Mouse (Mus musculus) embryonic facial prominence, embryonic 14.5 days (tissue): ENCODE measurements around the gene Tac2. TPM values are rescaled to one million over a fixed set of nuclear protein-coding genes. Genes with fewer than 3 reads are reported as not detected.

Source experiments
- ATAC-seq: fragments of 200-750 bp; cut with Nextera tagmentation; 2 replicates; pipeline ENCODE4 v1.8.0; 2017; ENCODE audit warnings: low read depth, moderate number of reproducible peaks, moderate TSS enrichment
- DNase-seq: peaks from one replicate; pipeline ENCODE4 v3.0.0-alpha.2; 2015; ENCODE audit warnings: low spot score
- H3K27ac ChIP-seq: fragments of 300-500 bp; sonication (generic); replicated peaks from 2 replicates; pipeline ENCODE4 v1.5.1; 2014; ENCODE audit warnings: low read depth, mild to moderate bottlenecking, low read length, moderate library complexity
- H3K27me3 ChIP-seq: fragments of 300-500 bp; sonication (generic); replicated peaks from 2 replicates; pipeline ENCODE4 v1.6.1; 2014; ENCODE audit warnings: low read length; ENCODE audit not compliant: control insufficient read depth, insufficient read depth
- H3K36me3 ChIP-seq: fragments of 300-500 bp; sonication (generic); 2 replicates; pipeline ENCODE4 v1.6.1; 2014; ENCODE audit warnings: low read length, mixed read lengths; ENCODE audit not compliant: control insufficient read depth, insufficient read depth
- H3K4me1 ChIP-seq: fragments of 300-500 bp; sonication (generic); 2 replicates; pipeline ENCODE4 v1.6.1; 2014; ENCODE audit warnings: antibody characterized with exemption, low read length; ENCODE audit not compliant: control insufficient read depth, insufficient read depth
- H3K4me2 ChIP-seq: fragments of 300-500 bp; sonication (generic); 2 replicates; pipeline ENCODE4 v1.6.1; 2014; ENCODE audit warnings: low read depth, mild to moderate bottlenecking, low read length, moderate library complexity, mixed read lengths
- H3K4me3 ChIP-seq: fragments of 300-500 bp; sonication (generic); 2 replicates; pipeline ENCODE4 v1.5.1; 2014; ENCODE audit warnings: low read depth, mild to moderate bottlenecking, low read length
- H3K9ac ChIP-seq: fragments of 300-500 bp; sonication (generic); 2 replicates; pipeline ENCODE4 v1.6.1; 2014; ENCODE audit warnings: low read depth, mild to moderate bottlenecking, low read length, moderate library complexity, mixed read lengths
- H3K9me3 ChIP-seq: fragments of 300-500 bp; sonication (generic); 2 replicates; pipeline ENCODE4 v1.6.1; 2016; ENCODE audit warnings: low read length; ENCODE audit not compliant: control insufficient read depth
- WGBS: fragments of 180-500 bp; shearing (Covaris S2); extraction: QIAGEN DNeasy Blood & Tissue Kit; methylation state at CpG from one replicate; pipeline ENCODE4 v1.1.7; 2014; 5-methylcytosine and 5-hydroxymethylcytosine counted together
- polyA plus RNA-seq: library from polyadenylated mRNA; unstranded; fragments of >200 nt; fragmentation: Nextera tagmentation; extraction: Ambion mirVana; gene quantifications from 2 replicates; pipeline ENCODE4 v1.2.1, GENCODE M21; 2014

The Tac2 gene
- polyA plus RNA-seq, 1 experiment from 2014 or later: not detected

DNA sequence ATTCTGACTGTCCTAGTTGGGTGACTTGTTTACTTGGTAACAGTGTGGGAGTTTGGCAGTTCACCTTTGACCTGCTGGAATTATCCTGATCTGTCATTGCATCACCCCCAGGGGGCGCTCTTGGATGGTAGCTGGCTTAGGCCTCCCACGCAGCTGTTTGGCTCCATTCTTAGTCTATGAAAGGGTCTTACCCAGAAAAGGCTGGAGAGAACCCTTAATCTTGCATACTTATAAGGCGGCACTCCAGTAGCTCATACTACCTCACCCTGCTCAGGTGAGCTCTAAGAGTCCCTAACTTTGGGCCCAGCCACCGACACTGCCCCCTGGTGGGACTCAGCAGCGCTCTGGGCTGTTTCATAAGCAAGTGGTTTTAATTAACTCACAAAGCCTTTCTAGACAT, 20.4 kb downstream of the Tac2 start:
- DNase-seq (no peak), ATAC-seq (no peak)
- H3K27ac ChIP-seq: no peak overlapping the region
- H3K27me3 ChIP-seq: no peaks in the 10 kb centered on the region
- no peak overlapping the region for H3K4me3 ChIP-seq
- H3K9me3 ChIP-seq: no peaks in the 10 kb centered on the region
- peaks cover 8% of the 10 kb centered on the region; the same call in 1 of the 2 replicates for H3K4me1 ChIP-seq
- no peak overlapping the region for H3K9ac ChIP-seq
- H3K36me3 ChIP-seq: peaks cover 69% of the 10 kb centered on the region
- 62% methylated on average over 5 of the region's 5 CpGs for WGBS
- no peak overlapping the region for H3K4me2 ChIP-seq

DNA sequence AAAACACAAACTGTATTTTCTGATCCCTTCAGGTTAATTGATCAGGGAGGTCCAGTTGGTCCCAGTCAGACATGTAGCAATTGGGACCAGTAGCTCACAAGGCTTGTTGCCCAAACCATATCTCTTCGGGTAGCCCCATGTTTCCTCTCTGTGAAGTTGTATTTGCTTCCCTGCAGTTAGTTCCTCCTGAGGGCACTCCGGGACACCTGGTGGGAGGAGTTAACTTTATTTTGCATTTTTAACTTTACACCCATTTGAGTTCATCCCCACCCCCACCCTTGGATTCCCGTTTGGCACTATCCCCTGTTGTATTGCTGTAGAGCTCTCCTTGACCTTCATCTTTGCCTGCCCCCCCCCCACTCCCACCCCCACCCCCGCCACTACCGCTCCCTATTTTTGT, 21.6 kb downstream of the Tac2 start:
- no peak overlapping the region for H3K9ac ChIP-seq
- H3K27me3 ChIP-seq: no peaks in the 10 kb centered on the region
- ATAC-seq (no peak), DNase-seq (no peak)
- H3K4me1 ChIP-seq: 0 out of 2 replicates have a peak, but pooled peaks cover under 1% of the 10 kb centered on the region
- WGBS: 64% methylated on average over 5 of the region's 5 CpGs
- H3K27ac ChIP-seq: no peak overlapping the region
- H3K4me3 ChIP-seq: no peak overlapping the region
- H3K4me2 ChIP-seq: no peak overlapping the region
- H3K9me3 ChIP-seq: no peaks in the 10 kb centered on the region
- H3K36me3 ChIP-seq: peaks cover 69% of the 10 kb centered on the region

DNA sequence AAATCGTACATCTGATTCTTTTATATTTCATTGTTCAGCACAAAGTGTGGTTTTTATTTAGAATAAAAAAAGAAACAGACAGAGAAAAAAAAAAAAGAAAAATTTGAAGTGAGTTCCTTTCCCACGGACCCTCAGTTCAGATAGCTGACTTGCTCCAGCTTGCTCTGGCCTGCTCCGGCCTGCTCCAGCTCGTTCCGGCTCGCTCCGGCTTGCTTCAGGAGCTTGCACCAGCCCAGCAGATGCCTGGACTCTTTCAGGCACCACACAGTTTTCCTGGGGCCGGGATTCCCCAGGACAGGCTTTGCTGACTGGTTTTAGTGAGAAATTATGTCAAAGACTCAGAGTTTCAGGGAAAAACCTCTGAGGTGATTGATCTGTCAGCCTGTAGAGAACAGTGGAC, 23.0 kb downstream of the Tac2 start:
- Histone ChIP-seq H3K27ac (no peak overlapping the region), H3K9ac (no peak overlapping the region), H3K27me3 (no peaks in the 10 kb centered on the region), H3K4me2 (no peak overlapping the region), H3K4me3 (no peak overlapping the region), H3K4me1 (no peaks in the 10 kb centered on the region), H3K9me3 (no peaks in the 10 kb centered on the region), H3K36me3 (peaks cover 58% of the 10 kb centered on the region)
- WGBS: 81% methylated on average over 8 of the region's 8 CpGs
- no peak for ATAC-seq
- no peak for DNase-seq

DNA sequence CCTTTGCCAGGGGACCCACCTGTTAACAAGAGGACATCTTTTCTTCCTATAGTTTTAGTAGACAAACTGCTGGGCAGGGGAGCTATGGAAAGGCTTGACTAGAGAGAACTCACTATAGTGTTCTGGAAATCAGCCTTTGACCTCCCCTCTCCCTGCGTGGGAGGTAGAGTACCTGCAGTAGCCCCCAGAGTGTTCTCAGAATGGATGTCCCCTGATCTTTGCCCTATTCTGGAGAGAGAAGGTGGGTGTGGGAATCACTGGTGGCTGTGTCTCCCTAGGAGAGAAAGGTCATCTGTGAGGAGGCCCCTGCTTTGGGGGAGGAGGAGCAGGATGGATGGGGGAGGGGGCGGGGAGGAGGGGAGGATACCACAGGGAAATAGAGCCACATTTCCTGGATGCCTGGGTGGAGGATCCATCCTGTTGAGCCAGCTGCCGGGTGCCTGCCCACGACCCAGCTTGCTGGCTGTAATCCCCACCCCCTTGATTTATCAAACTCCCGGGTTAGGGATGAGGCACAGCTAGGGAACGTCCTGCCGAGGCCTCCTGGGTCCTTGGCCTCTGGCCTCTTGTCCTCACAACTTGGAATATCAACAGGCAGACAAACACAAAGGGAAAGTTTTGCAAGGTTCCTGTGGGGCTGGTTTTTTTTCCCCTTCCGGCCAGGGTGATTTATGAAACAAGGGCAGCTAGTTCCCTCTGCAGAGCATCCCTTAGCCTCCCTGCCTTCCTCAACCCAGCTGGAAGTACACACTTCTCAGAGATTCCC, 24.8 kb downstream of the Tac2 start:
- no peak for ATAC-seq

DNA sequence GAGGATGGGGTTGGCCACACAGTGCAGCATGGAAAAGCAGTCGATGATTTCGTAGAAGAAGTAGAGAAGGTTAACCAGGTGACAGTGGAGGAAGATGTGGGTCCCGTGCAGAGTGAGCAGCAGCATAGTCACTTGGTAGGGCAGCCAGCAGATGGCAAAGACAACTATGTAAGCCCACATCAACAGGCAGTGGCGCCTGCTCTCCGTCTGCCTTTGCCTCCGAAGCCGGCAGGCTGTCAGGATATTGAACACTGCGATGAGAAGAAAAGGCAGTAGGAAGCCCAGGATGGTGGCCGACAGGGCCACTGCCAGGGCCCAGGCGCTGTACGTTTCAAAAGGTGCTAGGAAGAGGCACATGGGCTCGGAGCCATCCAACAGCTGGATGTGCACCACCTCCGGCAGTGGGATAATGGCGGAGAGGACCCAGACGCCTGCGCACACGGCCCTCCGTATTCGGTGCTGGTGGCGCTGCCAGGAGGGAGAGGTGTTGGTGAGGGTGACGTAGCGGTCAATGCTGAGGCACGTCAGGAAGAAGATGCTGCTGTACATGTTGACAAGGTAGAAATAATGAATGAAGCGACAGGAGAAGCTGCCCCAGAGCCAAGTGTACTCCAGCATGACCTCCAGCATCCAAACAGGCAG, 26.0 kb downstream of the Tac2 start:
- no peak for ATAC-seq
- Histone ChIP-seq H3K9ac (no peak overlapping the region; the same call in 1 of the 2 replicates), H3K36me3 (peaks cover 28% of the 10 kb centered on the region), H3K4me3 (no peak overlapping the region), H3K27ac (no peak overlapping the region), H3K9me3 (no peaks in the 10 kb centered on the region), H3K27me3 (no peaks in the 10 kb centered on the region), H3K4me2 (peak overlapping the region; percentile 37), H3K4me1 (no peaks in the 10 kb centered on the region)
- no peak for DNase-seq
- 59% methylated on average over 24 of the region's 24 CpGs for WGBS

More for the DNA sequence above, 24.8 kb downstream of the Tac2 start:
- Histone ChIP-seq H3K9ac (no peak overlapping the region), H3K9me3 (no peaks in the 10 kb centered on the region), H3K4me2 (peak overlapping the region; percentile 37; the same call in 1 of the 2 replicates), H3K4me1 (no peaks in the 10 kb centered on the region), H3K4me3 (no peak overlapping the region), H3K36me3 (peaks cover 41% of the 10 kb centered on the region), H3K27me3 (no peaks in the 10 kb centered on the region), H3K27ac (no peak overlapping the region)
- no peak for DNase-seq
- 6% methylated on average over 7 of the region's 8 CpGs for WGBS

DNA sequence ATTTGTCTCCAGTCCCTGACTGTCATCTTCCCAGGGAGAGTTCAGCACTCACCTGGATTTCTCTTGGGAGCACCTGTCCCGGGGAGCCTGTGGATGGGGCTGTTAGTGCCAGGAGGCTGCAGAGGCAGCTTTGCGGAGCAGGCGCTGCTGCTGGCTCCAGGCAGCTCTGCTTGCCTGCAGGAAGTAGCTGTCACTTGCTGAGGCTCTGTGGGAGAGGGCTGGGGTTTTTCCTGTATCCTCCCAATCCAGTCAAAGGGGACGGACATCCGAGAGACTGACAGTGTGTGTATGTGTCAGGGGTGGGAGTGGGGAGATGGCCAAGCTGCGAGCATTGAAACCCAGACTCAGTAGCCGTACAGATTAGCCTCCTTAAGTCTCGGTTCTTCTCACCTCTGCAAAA, 27.3 kb downstream of the Tac2 start, which contains the start of gene Gpr182:
Gene Gpr182, minus strand, starts transcription at position 185 of the 400 bp plus-strand sequence.
- no peak for ATAC-seq
- H3K9me3 ChIP-seq: no peaks in the 10 kb centered on the region
- no peak within 1 kb of the TSS for H3K9ac ChIP-seq
- H3K4me1 ChIP-seq: no peaks in the 10 kb centered on the region
- 0 out of 2 replicates have a peak within 1 kb of the TSS, but pooled peaks have one; percentile 12 for H3K4me2 ChIP-seq
- H3K27me3 ChIP-seq: no peaks in the 10 kb centered on the region
- 37% methylated on average over 8 of the region's 8 CpGs for WGBS
- H3K36me3 ChIP-seq: peaks cover 17% of the 10 kb centered on the region
- H3K27ac ChIP-seq: no peak within 1 kb of the TSS
- no peak for DNase-seq
- no peak within 1 kb of the TSS for H3K4me3 ChIP-seq

DNA sequence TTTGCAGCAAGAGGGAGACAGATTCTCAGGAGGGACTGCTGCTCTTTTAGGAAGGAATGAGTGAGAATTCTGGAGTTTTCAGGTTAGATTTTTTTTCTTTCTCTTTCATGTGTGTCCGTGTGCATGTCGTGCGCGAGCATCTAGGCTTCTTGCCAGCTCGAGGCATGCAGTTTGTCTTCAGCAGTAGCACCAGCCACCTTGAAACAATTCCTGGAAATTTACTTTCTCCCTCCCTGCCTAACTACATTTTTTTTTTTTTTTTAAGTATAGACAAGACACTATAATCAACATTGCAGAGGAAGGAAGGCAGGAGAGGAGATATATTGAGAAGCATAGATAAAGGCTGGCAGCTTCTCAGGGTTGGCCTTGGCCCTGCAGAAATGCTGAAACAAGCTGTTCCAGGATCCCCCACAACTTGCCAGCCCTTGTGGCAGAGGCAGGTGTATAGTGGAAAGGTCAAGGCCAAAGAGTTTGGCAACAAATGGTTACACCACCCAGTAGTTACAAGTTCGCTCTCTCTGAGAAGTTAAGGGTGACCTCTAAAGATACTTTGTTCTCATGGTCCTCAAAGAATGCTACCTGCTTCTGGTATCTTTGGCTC, 30.4 kb downstream of the Tac2 start:
- Histone ChIP-seq H3K36me3 (no peaks in the 10 kb centered on the region), H3K4me3 (no peak overlapping the region), H3K27me3 (no peaks in the 10 kb centered on the region), H3K9me3 (no peaks in the 10 kb centered on the region), H3K27ac (no peak overlapping the region), H3K4me2 (no peak overlapping the region), H3K4me1 (no peaks in the 10 kb centered on the region), H3K9ac (no peak overlapping the region)
- no peak for DNase-seq
- no peak for ATAC-seq
- 55% methylated on average over 6 of the region's 6 CpGs for WGBS

DNA sequence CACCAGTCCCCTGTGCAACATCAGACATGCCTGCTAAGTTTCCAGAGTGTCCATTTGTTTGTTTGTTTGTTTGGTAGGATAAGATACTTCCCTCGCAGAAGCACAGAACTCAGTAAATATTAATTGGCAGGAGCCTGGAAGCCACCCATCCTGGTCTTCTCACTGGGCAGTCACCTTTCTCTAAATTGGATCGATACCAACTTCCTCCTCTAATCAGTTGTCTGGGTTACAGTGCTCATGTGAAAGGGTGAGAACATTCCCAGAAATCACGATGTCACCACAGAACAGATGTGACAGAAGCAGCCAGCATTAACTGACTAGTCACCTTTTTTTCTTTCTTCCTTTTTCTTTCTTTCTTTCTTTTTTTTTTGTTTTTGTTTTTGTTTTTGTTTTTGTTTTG, 31.0 kb downstream of the Tac2 start:
- no peaks in the 10 kb centered on the region for H3K27me3 ChIP-seq
- no peak overlapping the region for H3K9ac ChIP-seq
- no peak overlapping the region for H3K4me3 ChIP-seq
- H3K4me1 ChIP-seq: no peaks in the 10 kb centered on the region
- H3K4me2 ChIP-seq: no peak overlapping the region
- DNase-seq (no peak), ATAC-seq (no peak)
- H3K27ac ChIP-seq: no peak overlapping the region
- WGBS: 70% methylated on average over 3 of the region's 3 CpGs
- no peaks in the 10 kb centered on the region for H3K36me3 ChIP-seq
- H3K9me3 ChIP-seq: no peaks in the 10 kb centered on the region
